In genomic region chr6:72276141-72276540, GRCm38 (mm10) we compare ENCODE assay signal across 19 mouse cellular contexts. TPM values are rescaled to one million over a fixed set of nuclear protein-coding genes. Genes with fewer than 3 reads are reported as not detected.
DNase-seq lines count a peak whose midpoint lies in the region; ATAC-seq lines count a peak whose summit lies in the region.
"Had no signal": no experiment of that assay in that cellular context is flagged by ENCODE, and none has a peak within 500 bp of the region (broad histone marks: within the 10 kb centered on the region; RNA-seq: fewer than 3 reads in every experiment).

No protein-coding gene starts in this region.

- DNase-seq in heart, adult 8-10 months (ENCODE audit: low spot score), result no peak
- DNase-seq in thymus, postnatal 4 days, result peak; percentile 24
- no peak for DNase-seq in thymus, postnatal 14 days
- DNase-seq in spleen, adult 18-20 months, result no peak
- DNase-seq in natural killer cell, adult 2 months (ENCODE audit: low spot score in 2 of 2), result no peak
- DNase-seq: cerebellum, adult 11-12 months; kidney, adult 8-10 months had no signal

- no peak overlapping the region for H3K4me2 ChIP-seq in heart, embryonic 16.5 days (ENCODE audit: low read depth, low read length)
- H3K4me2 ChIP-seq in lung, embryonic 16.5 days (ENCODE audit: low read depth, low read length), result no peak overlapping the region
- H3K4me2 ChIP-seq: embryonic facial prominence, embryonic 13.5 days; hindbrain, embryonic 14.5 days; limb, embryonic 15.5 days; midbrain, embryonic 12.5 days had no signal

- ATAC-seq in heart, embryonic 16.5 days (replicated peaks; ENCODE audit: extremely low read depth, insufficient read depth, low FRiP score), result no peak
- no peak for ATAC-seq in lung, embryonic 16.5 days (ENCODE audit: low read depth)
- no peak for ATAC-seq in monocyte, adult 5-6 weeks (replicated peaks; ENCODE audit: insufficient number of reproducible peaks, low FRiP score, low TSS enrichment, poor library complexity, severe bottlenecking)

- H3K9ac ChIP-seq in heart, embryonic 16.5 days (ENCODE audit: low read length), result no peak overlapping the region
- no peak overlapping the region for H3K9ac ChIP-seq in lung, embryonic 16.5 days (ENCODE audit: low read length)
- H3K9ac ChIP-seq: embryonic facial prominence, embryonic 13.5 days; hindbrain, embryonic 14.5 days; limb, embryonic 15.5 days; midbrain, embryonic 12.5 days had no signal

- H3K9me3 ChIP-seq in heart, embryonic 16.5 days (replicated peaks; ENCODE audit: control insufficient read depth, low read length), result 0 out of 2 replicates have a peak, but pooled peaks cover 2% of the 10 kb centered on the region
- no peaks in the 10 kb centered on the region; the same call in 1 of the 2 replicates for H3K9me3 ChIP-seq in lung, embryonic 16.5 days (ENCODE audit: control insufficient read depth, low read length)
- H3K9me3 ChIP-seq: limb, embryonic 15.5 days; midbrain, embryonic 12.5 days had no signal

- peaks cover 37% of the 10 kb centered on the region for H3K4me1 ChIP-seq in heart, embryonic 16.5 days (ENCODE audit: control insufficient read depth, insufficient read depth, low read length)
- H3K4me1 ChIP-seq in lung, embryonic 16.5 days (replicated peaks; ENCODE audit: control insufficient read depth, insufficient read depth, low read length), result peaks cover 42% of the 10 kb centered on the region
- H3K4me1 ChIP-seq: embryonic facial prominence, embryonic 13.5 days; limb, embryonic 15.5 days; midbrain, embryonic 12.5 days had no signal

- H3K36me3 ChIP-seq in heart, embryonic 16.5 days (ENCODE audit: control insufficient read depth, insufficient read depth), result no peaks in the 10 kb centered on the region
- no peaks in the 10 kb centered on the region for H3K36me3 ChIP-seq in lung, embryonic 16.5 days (ENCODE audit: control insufficient read depth, insufficient read depth, low read length)
- H3K36me3 ChIP-seq: embryonic facial prominence, embryonic 13.5 days; limb, embryonic 15.5 days; midbrain, embryonic 12.5 days had no signal

- no peak overlapping the region for H3K4me3 ChIP-seq in heart, embryonic 16.5 days (ENCODE audit: low read length)
- no peak overlapping the region for H3K4me3 ChIP-seq in lung, embryonic 16.5 days (ENCODE audit: low read length)
- H3K4me3 ChIP-seq: embryonic facial prominence, embryonic 13.5 days; limb, embryonic 15.5 days; midbrain, embryonic 12.5 days had no signal

- H3K27me3 ChIP-seq in heart, embryonic 16.5 days (ENCODE audit: control insufficient read depth, insufficient read depth, low read length), result no peaks in the 10 kb centered on the region
- H3K27me3 ChIP-seq in lung, embryonic 16.5 days (ENCODE audit: control insufficient read depth, insufficient read depth, low read depth, low read length), result no peaks in the 10 kb centered on the region
- H3K27me3 ChIP-seq: embryonic facial prominence, embryonic 13.5 days; limb, embryonic 15.5 days; midbrain, embryonic 12.5 days had no signal

- 91% methylated on average over 6 of the region's 6 CpGs for WGBS in heart, embryonic 16.5 days
- WGBS in lung, embryonic 16.5 days, result 91% methylated on average over 6 of the region's 6 CpGs

- peak overlapping the region; percentile 94 for H3K27ac ChIP-seq in heart, embryonic 16.5 days (ENCODE audit: low read length)
- H3K27ac ChIP-seq in lung, embryonic 16.5 days (ENCODE audit: low read length), result peak overlapping the region; percentile 99
- H3K27ac ChIP-seq: embryonic facial prominence, embryonic 13.5 days; hindbrain, embryonic 14.5 days; limb, embryonic 15.5 days; midbrain, embryonic 12.5 days had no signal

RNA-seq across cellular contexts. Expression of gene Sftpb, which starts 28.3 kb away (rescaled TPM):
- polyA plus RNA-seq in heart, embryonic 16.5 days (2015; fragmentation: Nextera tagmentation; extraction: Ambion mirVana), result 2.9 and 27.8 TPM in 2 replicates
- under 1 TPM in 1 of 4 experiments, not detected in 3; 0.23 TPM for total RNA-seq in heart, adult 8-10 months (2022)
- polyA plus RNA-seq in lung, embryonic 16.5 days (2015; fragmentation: Nextera tagmentation; extraction: Ambion mirVana), result 275 and 324 TPM in 2 replicates
- total RNA-seq in monocyte, adult 5-6 weeks (2017), result not detected in 3 replicates
- total RNA-seq: common myeloid progenitor, adult 5-6 weeks; left cerebral cortex, adult 8-10 months had no signal
- polyA plus RNA-seq: C2C12; forebrain, embryonic 11.5 days; limb, embryonic 15.5 days; midbrain, embryonic 12.5 days; neural tube, embryonic 11.5 days had no signal

RNA-seq across cellular contexts. Expression of gene Atoh8, which starts 40.8 kb away (rescaled TPM):
- polyA plus RNA-seq in heart, embryonic 16.5 days (2015; fragmentation: Nextera tagmentation; extraction: Ambion mirVana), result 14.5 and 17.0 TPM in 2 replicates
- total RNA-seq in heart, adult 8-10 months (2022), result 10 to 100 TPM in 2 of 4 experiments, 1 to 10 TPM in 2; 9.6 to 10.9 (median 10.1) TPM
- polyA plus RNA-seq in lung, embryonic 16.5 days (2015; fragmentation: Nextera tagmentation; extraction: Ambion mirVana), result 32.2 and 35.3 TPM in 2 replicates
- total RNA-seq in monocyte, adult 5-6 weeks (2017), result 0.49 TPM in 1 of 3 replicates, not detected in the others
